Mouse (Mus musculus) ZHBTc4 (cell line): ENCODE data around the gene Cit.

ENCODE experiments used
- DNase-seq: peaks from one replicate; pipeline ENCODE4 v3.0.0-alpha.2; 2011; ENCODE audit warnings: low read depth, low spot score

Cit gene

GRCm38 (mm10) chr5:116036465-116036864, 191.4 kb downstream of the Cit start:
- no peak for DNase-seq

DNA sequence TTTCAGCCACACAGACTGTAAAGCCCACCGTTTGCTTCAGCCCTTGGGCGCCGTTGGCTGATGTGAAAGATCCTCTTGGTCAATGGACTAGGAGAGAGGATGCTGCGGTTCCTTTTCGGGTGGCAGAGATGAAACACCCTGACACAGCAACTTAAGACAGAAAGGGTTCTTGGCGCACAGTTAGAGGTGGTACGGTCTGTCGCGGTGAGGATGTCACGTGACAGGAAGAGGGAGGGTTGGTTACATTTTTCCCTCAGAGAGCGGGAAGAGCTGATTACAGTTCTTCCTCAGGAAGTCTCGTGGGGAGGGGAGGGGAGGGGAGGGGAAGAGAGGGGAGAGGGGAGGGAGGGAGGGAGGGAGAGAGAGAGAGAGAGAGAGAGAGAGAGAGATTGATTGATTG, 192.7 kb downstream of the Cit start:
- DNase-seq: peak; percentile 56

DNA sequence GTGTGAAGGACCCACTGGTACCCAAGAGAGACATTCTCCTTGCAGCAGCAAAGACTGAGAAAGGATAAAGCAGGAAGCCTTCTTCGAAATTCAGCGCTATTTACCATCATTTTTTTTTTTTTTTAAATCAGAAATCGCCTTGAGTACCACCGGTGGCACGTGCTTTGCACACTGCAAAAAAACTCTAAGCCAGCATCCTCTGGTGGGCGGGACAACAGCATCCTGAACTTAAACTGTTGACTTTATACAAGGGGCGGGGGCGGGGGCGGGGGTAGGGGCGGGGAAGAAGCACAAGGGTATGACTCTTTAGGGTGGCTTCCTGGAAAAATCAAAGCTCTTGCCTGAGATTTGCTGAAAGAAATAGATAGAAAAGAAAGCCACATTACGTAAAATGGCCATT, 194.6 kb downstream of the Cit start:
- DNase-seq: no peak

GRCm38 (mm10) chr5:116042241-116042640, 197.2 kb downstream of the Cit start:
- no peak for DNase-seq

- no peak for DNase-seq
Measured at GRCm38 (mm10) chr5:116045581-116045980, 200.5 kb downstream of the Cit start.

GRCm38 (mm10) chr5:116046246-116046645, 201.2 kb downstream of the Cit start:
- DNase-seq: no peak

DNA sequence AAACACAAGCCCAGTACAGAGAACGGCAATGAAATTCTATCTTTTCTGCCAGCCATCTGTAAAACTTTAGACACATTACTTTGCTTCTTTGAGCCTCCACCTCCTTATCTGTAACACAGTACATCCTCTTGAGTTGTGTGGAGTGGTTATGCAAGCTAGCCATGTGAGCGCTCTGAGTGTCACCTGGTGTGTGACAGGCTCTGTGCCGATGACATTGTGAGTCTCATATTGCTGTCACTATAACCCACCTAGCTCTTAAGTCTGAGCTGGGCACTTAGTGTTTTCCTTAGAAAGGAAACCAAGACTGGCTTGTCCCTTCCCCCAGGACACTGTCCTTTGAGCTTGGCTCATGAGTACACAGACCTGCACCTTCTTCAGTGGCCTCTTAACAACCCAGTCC, 203.2 kb downstream of the Cit start:
- DNase-seq: no peak

DNA sequence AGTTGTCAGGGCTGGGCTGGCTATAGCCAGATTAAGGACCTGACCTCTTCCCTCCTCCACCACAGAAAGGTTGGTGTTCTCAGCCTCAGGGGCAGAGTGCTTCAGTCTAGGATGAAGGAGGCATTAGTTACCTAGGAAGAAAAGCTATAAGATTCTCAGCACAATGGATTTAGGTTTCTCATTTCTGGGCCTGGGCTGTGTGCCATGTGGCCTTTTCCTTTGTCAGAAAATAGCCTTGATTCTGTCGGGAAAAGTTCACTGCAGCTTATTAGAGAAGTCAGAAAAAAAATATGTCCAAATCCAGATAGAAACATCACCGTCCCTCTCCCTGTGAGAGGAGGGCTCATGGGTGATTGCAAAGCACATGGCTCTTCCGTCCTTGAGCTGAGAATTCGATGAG, 204.7 kb downstream of the Cit start:
- no peak for DNase-seq

DNA sequence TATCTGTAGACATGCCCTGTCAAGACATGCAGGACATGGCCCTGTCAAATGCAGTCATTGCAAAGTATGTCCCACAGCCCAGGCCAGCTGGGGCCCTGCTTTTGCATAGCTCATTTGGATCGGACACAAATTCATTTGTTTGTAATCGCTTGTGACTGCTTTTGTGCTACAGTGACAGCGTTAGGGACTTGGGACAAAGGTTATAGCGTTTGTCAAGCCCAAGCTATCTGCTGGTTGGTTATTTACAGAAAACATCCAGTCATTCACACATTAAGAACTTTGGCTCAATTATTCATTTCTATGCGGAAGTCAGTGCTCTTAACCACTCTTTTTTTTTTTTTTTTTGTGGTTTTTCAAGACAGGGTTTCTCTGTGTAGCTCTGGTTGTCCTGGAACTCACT, 207.1 kb downstream of the Cit start:
- DNase-seq: no peak

DNA sequence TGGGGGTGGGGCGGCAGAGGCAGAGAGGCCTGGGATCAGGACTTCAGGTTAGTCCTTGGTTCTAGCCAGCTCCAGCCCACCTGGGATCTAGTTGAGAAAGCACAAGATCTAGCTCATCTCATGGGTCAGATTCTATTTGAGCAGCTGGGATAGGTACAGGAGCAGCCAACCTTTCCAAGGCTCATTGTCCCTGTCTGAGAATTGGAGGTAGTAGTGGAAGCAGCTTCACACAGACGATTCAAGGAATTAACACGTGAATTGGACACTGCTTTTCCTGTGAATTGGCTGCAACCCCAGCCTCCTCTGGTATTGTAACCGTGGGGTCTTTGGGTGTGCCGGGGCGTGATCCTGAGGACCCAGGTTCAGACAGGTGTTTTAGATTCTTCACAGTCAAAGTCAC, 207.7 kb downstream of the Cit start:
- DNase-seq: peak; percentile 72
